Mouse (Mus musculus) layer of hippocampus, adult 8-10 months (tissue): ENCODE measurements around the gene Lingo2. TPM values are rescaled to one million over a fixed set of nuclear protein-coding genes. Genes with fewer than 3 reads are reported as not detected.
"Not testable (repeated sequence)": the region's sequence is repeated elsewhere in the genome, so short reads cannot be mapped to it uniquely, and the experiment has no call there.

Experiments
- DNase-seq, 2 experiments: peaks; one replicate each; pipeline ENCODE4 v3.0.0; 2022; ENCODE audit warnings: low spot score in 2 of 2
- microRNA-seq, 2 experiments: library from miRNA; unstranded; fragments of <30 nt; microRNA quantifications; one replicate each; pipeline ENCODE4 v1.2.0; 2022
- total RNA-seq, 4 experiments: library from RNA; stranded (reverse); gene quantifications; 2 replicates each; pipeline ENCODE4 v1.2.4; 2022

Lingo2 gene
- total RNA-seq, 4 experiments from 2014 or later: 34.7 to 45.1 (median 39.0) TPM

- not testable (repeated sequence) for DNase-seq
Measured at GRCm38 (mm10) chr4:35688498-35689240, 1262.9 kb downstream of the Lingo2 start.

Small RNA genes within 50 kb of the gene (microRNA-seq; reads per million reads assigned to microRNA genes)
- 0 reads per million in 2 experiments for gene Mir873a
- gene Mir873b: 0 reads per million in 2 experiments
- 0 reads per million in 2 experiments for gene Mir876
